Mouse (Mus musculus): ENCODE measurements around the gene Cage1.
A peak's percentile ranks its signal among the peaks of the same experiment; 100 is the strongest.

Cage1 gene

GRCm38 (mm10) chr13:38037044-38037687, at the start of gene Cage1:
Cage1 (minus strand) TSS chr13:38037069.
- DNase-seq (ENCODE audit: low spot score in 2 of 2): peak; percentile 87 to 97

- no peak for DNase-seq (ENCODE audit: low spot score in 2 of 2)
These were observed 44.3 kb upstream of the Cage1 start for GRCm38 (mm10) chr13:38081161-38081560.

- DNase-seq (ENCODE audit: low spot score in 2 of 2): no peak
These were observed 43.9 kb upstream of the Cage1 start for GRCm38 (mm10) chr13:38080725-38081124.

- DNase-seq (ENCODE audit: low spot score in 2 of 2): no peak
These were observed 43.1 kb upstream of the Cage1 start for GRCm38 (mm10) chr13:38080014-38080413.

DNA sequence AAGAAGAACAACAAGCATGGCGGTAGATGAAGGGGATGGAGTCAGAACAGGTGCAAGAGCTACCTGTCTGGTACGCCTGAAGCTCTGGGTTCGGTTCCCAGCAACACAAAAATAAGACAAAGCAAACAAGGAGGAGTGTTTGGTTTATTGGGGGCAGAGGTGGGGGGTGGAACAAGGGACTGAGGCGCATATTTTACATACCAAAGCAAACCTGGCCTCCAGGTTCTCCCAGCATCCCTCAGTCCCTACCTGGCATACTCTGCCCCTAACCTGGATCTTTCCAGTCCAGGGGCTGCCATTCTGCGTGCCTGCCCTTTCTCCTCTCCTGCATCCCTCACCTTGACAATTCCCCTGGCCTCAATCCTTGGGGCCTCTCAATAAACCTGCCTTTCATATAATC, 42.5 kb upstream of the Cage1 start:
- DNase-seq (ENCODE audit: low spot score in 2 of 2): no peak

- no peak for DNase-seq (ENCODE audit: low spot score in 2 of 2)
These were observed 42.0 kb upstream of the Cage1 start for GRCm38 (mm10) chr13:38078836-38079235.

DNA sequence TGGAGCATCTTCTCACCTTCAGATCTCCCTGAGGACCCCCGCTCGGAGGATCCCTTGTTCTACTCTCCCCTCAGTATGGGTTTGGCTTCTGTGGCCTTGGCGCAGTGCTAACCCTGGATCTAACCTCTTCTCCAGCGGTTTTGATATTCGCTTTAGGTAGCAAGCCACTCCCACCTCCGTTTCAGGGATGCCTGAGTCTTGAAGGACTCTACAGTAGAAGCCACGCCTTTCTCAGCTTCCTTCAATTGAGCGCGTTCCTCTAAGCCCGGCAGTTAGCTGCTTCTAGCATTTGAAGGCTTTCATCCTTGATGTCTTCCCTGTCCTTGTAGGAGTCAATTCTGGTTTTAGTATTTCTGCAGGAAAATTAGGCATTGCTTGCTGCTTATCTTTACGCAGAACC, 40.2 kb upstream of the Cage1 start:
- DNase-seq (ENCODE audit: low spot score in 2 of 2): no peak

- no peak for DNase-seq (ENCODE audit: low spot score in 2 of 2)
These were observed 37.5 kb upstream of the Cage1 start for GRCm38 (mm10) chr13:38074404-38074803.

DNA sequence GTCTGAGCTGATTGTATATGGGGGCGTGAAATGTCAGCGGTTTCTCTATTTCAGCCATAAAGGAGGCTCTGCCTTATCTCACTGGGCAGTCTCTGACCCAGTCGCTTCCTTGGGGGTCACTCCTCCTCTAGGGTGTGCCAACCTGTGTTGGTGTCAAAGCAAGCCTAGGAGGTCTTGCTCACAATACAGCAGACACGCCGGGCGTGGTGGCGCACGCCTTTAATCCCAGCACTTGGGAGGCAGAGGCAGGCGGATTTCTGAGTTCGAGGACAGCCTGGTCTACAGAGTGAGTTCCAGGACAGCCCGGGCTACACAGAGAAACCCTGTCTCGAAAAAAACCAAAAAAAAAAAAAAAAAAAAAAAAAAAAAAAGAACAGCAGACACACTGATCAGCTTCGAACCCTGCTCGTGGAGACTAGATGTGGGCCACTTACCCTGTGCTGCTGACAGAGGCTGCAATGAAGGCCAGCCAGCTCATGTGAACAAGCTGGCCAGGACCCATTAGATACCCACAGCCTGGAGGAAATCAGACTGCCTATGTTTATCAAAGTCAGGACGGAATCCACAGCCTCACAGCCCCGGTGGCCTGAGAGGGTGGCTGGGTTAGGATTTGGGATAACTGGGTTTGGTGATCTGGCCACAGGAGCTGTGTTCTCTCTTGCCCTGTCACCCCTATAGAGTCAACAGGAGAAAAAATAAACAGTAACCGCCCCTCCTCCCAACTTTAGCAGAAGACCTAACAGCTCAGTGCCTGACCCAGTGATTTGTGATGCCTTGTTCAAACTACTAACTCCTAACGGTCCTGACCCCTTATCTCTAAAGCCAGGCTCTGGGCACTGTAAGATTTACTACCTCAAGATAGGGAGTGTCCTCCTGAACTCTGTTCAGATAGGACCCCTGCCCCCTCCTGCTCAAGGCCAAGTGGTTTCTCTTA, 36.8 kb upstream of the Cage1 start:
- DNase-seq (ENCODE audit: low spot score in 2 of 2): no peak

DNA sequence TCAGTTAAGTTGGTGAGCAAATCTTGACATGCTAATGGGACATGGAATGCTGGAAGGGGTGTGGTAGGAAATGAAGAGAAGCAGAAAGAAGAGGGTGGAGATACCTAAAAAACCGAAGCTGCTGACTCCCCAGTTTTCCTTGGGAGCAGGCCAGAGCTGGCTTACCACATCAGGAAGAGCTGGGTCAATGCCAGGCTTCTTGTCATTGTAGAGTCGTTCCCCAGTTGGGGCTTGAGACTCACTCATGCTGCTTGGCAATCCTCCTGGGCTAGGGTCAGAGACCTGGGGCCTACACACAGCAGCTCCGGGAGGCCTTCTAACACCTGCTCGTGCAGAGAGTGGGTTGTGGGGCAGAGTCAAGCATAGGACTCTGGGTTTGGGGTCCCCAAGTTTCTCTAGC, 34.1 kb upstream of the Cage1 start:
- DNase-seq (ENCODE audit: low spot score in 2 of 2): no peak

DNA sequence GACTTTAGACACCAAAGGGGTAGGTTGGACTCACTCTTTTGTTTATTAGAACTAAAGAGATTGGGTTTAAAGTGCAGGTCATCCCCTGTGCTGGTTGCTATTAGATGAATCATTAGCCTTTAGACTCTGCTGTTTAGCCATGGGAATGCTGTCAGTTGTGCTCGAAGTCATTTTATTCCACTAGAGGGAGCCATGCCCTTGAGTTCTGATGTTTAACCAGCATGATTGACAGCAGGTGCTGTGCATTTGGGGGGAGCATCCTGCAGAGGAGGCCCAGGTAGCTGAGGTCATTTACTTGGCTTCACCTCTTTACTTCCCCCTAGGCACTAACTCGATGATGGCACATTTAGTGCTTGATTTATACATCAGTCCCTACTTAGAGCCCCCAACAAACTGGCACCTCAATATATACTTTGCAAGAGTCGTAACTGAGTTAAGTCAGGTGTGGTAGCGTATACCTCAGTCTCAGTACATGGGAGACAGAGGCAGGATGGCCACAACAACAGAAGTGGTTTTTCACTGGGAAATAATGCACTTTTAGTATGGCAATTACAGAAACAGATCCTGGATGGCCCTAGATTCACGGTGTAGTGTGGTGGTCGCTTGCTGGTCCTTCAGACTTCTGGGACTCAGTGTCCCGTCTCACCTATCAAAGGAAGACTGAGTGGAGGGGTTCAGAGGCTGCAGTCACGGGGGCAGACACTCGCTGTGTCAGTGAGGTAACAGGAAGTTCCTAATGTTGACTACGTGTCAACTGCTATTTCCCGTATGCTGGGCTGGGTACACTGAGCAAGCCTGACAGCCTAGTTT, 28.2 kb upstream of the Cage1 start:
- peak in 1 of 2 experiments; percentile 46 for DNase-seq (ENCODE audit: low spot score in 2 of 2)

- DNase-seq (ENCODE audit: low spot score in 2 of 2): no peak
These were observed 25.8 kb upstream of the Cage1 start for GRCm38 (mm10) chr13:38062678-38063077.

GRCm38 (mm10) chr13:38049888-38050287, 13.0 kb upstream of the Cage1 start:
- DNase-seq (ENCODE audit: low spot score in 2 of 2): no peak

- DNase-seq (ENCODE audit: low spot score in 2 of 2): no peak
These were observed 942 bp upstream of the Cage1 start for GRCm38 (mm10) chr13:38037811-38038210.

DNA sequence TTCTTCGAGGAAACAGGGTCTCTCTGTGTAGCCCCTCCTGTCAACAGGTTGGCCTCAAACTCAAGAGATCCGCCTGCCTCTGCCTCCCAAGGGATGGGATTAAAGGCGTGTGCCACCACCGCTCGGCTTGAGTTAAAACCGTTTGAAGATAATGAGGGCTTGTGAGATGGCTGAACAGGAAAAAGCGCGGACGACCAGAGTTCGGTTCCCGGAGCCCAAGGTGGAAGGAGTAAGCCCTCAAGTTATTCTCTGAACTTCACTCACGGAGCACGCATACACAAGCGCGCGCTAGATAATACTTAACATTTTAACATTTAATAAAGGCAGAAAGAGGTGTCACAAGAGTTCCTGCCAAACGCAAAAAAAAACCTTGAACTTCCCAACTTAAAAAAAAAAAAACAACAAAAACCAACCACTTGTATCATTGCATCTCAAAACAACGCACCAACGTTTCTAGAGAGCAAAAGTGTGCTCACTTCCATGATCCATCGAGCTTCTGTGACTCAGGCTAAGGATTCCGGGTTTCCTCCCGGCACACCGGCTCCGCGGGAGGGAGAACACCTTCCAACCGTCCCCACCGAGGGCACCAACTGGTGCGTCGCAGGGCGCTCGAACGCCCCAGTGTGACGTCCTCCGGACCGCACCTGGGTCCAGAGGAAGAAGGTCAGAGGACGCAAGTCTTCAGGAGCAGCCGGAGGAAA, 376 bp downstream of the Cage1 start, which contains the start of gene Riok1:
TSS of gene Riok1 (plus strand) at position 653 of the 701 bp plus-strand sequence.
- no peak for DNase-seq (ENCODE audit: low spot score in 2 of 2)

DNA sequence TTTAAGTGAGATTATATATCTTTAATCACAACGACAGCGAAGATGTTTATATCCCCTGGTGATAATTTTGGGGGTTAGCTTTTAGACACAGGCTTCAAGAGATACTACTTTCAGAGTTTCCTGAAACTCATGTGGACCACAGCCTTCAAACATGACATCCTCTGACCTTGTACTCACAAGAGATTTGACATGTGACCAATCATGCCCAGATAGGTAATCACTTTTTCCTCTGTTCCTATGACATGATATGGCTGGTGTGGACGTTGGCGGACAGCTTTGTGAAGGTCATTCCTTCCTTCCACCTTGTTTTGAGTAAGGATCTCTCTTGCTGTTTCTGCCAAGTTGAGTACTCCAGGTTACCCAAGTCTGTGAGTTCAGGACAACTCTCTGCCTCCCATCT, 8.5 kb downstream of the Cage1 start:
- no peak for DNase-seq (ENCODE audit: low spot score in 2 of 2)

DNA sequence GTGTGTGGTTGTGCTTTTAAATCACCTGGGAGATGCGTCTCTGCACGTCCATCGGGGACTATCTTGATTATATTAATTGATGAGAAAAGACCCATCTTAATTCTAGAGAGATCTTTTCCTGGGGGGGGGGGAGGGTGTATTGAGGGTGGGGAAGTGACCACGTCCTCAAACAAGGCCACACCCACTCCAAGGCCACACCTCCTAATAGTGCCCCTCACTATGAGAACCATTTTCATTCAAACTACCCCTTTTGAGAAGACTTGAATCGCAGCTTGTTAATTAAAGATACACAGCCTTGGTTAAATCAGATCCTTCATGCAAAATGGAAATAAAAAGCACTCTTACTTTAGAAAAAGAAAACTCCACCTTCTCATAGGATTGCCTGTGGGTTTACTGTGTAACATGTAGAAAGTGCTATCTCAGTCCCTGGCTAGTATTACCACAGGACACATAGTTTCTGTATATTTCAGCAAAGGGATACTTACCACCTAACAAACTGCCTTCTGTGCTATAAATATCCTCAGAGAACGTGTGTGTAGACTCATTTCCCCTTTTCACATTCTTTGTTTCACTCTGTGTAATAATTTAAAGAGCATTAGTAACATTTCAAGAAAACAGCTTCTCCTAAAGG, 9.1 kb downstream of the Cage1 start:
- no peak for DNase-seq (ENCODE audit: low spot score in 2 of 2)

- DNase-seq (ENCODE audit: low spot score in 2 of 2): no peak
These were observed 11.0 kb downstream of the Cage1 start for GRCm38 (mm10) chr13:38025874-38026273.

DNA sequence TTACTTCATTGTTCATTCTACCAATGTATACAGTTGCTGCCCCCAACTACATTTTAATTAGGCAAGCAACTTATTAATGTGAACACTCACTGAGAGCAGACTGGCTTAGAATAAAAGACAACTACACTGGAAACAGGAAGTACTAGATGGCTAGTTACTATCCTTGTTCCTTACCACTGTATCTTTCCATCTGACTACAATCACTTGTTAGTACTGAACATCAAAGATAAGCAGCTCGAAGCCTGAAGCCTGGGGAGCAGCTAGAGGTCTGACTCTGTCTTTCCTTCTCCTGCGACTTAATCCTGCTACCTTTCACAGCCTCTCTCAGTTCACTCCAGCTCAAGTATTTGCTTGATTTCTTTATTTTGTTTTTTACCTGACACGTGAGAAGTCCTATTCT, 18.1 kb downstream of the Cage1 start:
- DNase-seq (ENCODE audit: low spot score in 2 of 2): no peak

GRCm38 (mm10) chr13:38015591-38015990, 21.3 kb downstream of the Cage1 start:
- DNase-seq (ENCODE audit: low spot score in 2 of 2): no peak

DNA sequence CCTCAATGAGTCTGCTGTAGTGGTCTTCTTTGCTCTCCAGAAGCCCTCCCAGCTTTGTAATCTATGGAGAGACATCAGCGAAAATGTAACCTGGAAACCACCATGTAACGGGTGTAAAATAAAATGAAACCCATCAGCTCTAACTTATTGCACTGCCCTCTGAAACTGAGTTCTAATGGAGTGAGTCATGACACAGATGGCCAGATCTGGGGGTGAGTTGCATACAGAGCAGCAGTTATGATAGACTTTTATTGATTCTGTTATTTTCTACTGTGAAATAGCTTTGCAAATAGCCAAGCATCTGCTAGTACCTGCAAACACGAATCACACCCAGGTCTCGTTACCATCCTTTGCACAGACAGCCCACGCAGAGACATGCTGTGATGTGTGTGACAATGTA, 24.4 kb downstream of the Cage1 start:
- no peak for DNase-seq (ENCODE audit: low spot score in 2 of 2)

Measured in left cerebral cortex, adult 9 months (tissue).